Mouse (Mus musculus) spleen, postnatal 4 days (tissue): Measurements from ENCODE around the gene F2r.

Source experiments
- DNase-seq, 2 experiments: peaks; one replicate each; pipeline ENCODE4 v3.0.0; 2022; ENCODE audit warnings: low spot score in 2 of 2

The F2r gene

GRCm38 (mm10) chr13:95630747-95631146, 12.5 kb upstream of the F2r start:
- DNase-seq = no peak

GRCm38 (mm10) chr13:95629751-95630150, 11.5 kb upstream of the F2r start:
- DNase-seq = no peak

- no peak for DNase-seq
These were observed 8.4 kb upstream of the F2r start for GRCm38 (mm10) chr13:95626696-95627095.

- no peak for DNase-seq
These were observed 4.8 kb upstream of the F2r start for GRCm38 (mm10) chr13:95623042-95623441.

GRCm38 (mm10) chr13:95621563-95621962, 3.3 kb upstream of the F2r start:
- DNase-seq = no peak

GRCm38 (mm10) chr13:95618859-95619258, 572 bp upstream of the F2r start:
- no peak for DNase-seq

- no peak for DNase-seq
These were observed 566 bp downstream of the F2r start for GRCm38 (mm10) chr13:95617671-95618171.

- no peak for DNase-seq
These were observed 1.1 kb downstream of the F2r start for GRCm38 (mm10) chr13:95617082-95617670.

- DNase-seq = no peak
These were observed 1.8 kb downstream of the F2r start for GRCm38 (mm10) chr13:95616512-95616911.

GRCm38 (mm10) chr13:95614757-95615156, 3.5 kb downstream of the F2r start:
- DNase-seq = no peak

GRCm38 (mm10) chr13:95612243-95612642, 6.0 kb downstream of the F2r start:
- DNase-seq = no peak

GRCm38 (mm10) chr13:95611752-95612151, 6.5 kb downstream of the F2r start:
- no peak for DNase-seq

GRCm38 (mm10) chr13:95610786-95611562, 7.3 kb downstream of the F2r start:
- DNase-seq = no peak

GRCm38 (mm10) chr13:95609088-95609420, 9.2 kb downstream of the F2r start:
- no peak for DNase-seq

- no peak for DNase-seq
These were observed 9.7 kb downstream of the F2r start for GRCm38 (mm10) chr13:95608416-95609087.

- DNase-seq = no peak
These were observed 11.3 kb downstream of the F2r start for GRCm38 (mm10) chr13:95607019-95607418.

- DNase-seq = no peak
These were observed 14.0 kb downstream of the F2r start for GRCm38 (mm10) chr13:95604288-95604687.

GRCm38 (mm10) chr13:95599833-95600359, 18.4 kb downstream of the F2r start:
- DNase-seq = no peak

- no peak for DNase-seq
These were observed 19.9 kb downstream of the F2r start for GRCm38 (mm10) chr13:95598232-95598920.

- DNase-seq = no peak
These were observed 20.7 kb downstream of the F2r start for GRCm38 (mm10) chr13:95597578-95597977.

GRCm38 (mm10) chr13:95596689-95597088, 21.6 kb downstream of the F2r start:
- DNase-seq = no peak

GRCm38 (mm10) chr13:95595921-95596320, 22.4 kb downstream of the F2r start:
- no peak for DNase-seq
